Mouse (Mus musculus) embryo, embryonic 10 days (tissue): ENCODE results near the gene Trnau1ap.
"Not testable (repeated sequence)": the region's sequence is repeated elsewhere in the genome, so short reads cannot be mapped to it uniquely, and the experiment has no call there.

ENCODE experiments used
- DNase-seq: peaks from one replicate; pipeline ENCODE4 v3.0.0-alpha.2; 2015; ENCODE audit warnings: low spot score

The Trnau1ap gene

GRCm38 (mm10) chr4:132301486-132301885, 27.9 kb downstream of the Trnau1ap start:
- DNase-seq, result no peak

- no peak for DNase-seq
Observed at GRCm38 (mm10) chr4:132299849-132300248, 29.5 kb downstream of the Trnau1ap start.

GRCm38 (mm10) chr4:132295696-132296390, 33.5 kb downstream of the Trnau1ap start:
- no peak for DNase-seq

- DNase-seq, result no peak
Observed at GRCm38 (mm10) chr4:132293682-132294240, 35.6 kb downstream of the Trnau1ap start.

GRCm38 (mm10) chr4:132292988-132293387, 36.4 kb downstream of the Trnau1ap start:
- DNase-seq, result peak; percentile 60

- DNase-seq, result no peak
Observed at GRCm38 (mm10) chr4:132291624-132292335, 37.6 kb downstream of the Trnau1ap start.

GRCm38 (mm10) chr4:132291056-132291455, 38.3 kb downstream of the Trnau1ap start:
- DNase-seq, result no peak

GRCm38 (mm10) chr4:132288840-132289239, 40.5 kb downstream of the Trnau1ap start:
- not testable (repeated sequence) for DNase-seq

GRCm38 (mm10) chr4:132275949-132276348, 53.4 kb downstream of the Trnau1ap start:
- no peak for DNase-seq

- peak; percentile 95 for DNase-seq
Observed at GRCm38 (mm10) chr4:132274156-132274862, 55.0 kb downstream of the Trnau1ap start, which contains the start of gene Taf12. Gene Taf12 (plus strand): TSS chr4:132274375.

- no peak for DNase-seq
Observed at GRCm38 (mm10) chr4:132273166-132273565, 56.2 kb downstream of the Trnau1ap start.

- peak; percentile 94 for DNase-seq
Observed at GRCm38 (mm10) chr4:132269740-132270560, 59.4 kb downstream of the Trnau1ap start.

- DNase-seq, result peak; percentile 50
Observed at GRCm38 (mm10) chr4:132268871-132269739, 60.2 kb downstream of the Trnau1ap start.

- no peak for DNase-seq
Observed at GRCm38 (mm10) chr4:132266835-132267349, 62.4 kb downstream of the Trnau1ap start.

- DNase-seq, result no peak
Observed at GRCm38 (mm10) chr4:132263313-132263712, 66.0 kb downstream of the Trnau1ap start.

GRCm38 (mm10) chr4:132262358-132262616, 67.1 kb downstream of the Trnau1ap start:
- no peak for DNase-seq
